Mouse (Mus musculus) spleen, postnatal 10 days (tissue): ENCODE data around the gene Supt3.
A peak's percentile ranks its signal among the peaks of the same experiment; 100 is the strongest.

ENCODE experiments used
- DNase-seq, 2 experiments: peaks; one replicate each; pipeline ENCODE4 v3.0.0; 2021 to 2022; ENCODE audit warnings: low spot score in 2 of 2

The Supt3 gene

GRCm38 (mm10) chr17:44782366-44782765, 5.4 kb downstream of the Supt3 start:
- DNase-seq, result no peak

- DNase-seq, result no peak
These were observed 6.2 kb downstream of the Supt3 start for GRCm38 (mm10) chr17:44783143-44783542.

GRCm38 (mm10) chr17:44788982-44789747, 12.2 kb downstream of the Supt3 start:
- no peak for DNase-seq

DNA sequence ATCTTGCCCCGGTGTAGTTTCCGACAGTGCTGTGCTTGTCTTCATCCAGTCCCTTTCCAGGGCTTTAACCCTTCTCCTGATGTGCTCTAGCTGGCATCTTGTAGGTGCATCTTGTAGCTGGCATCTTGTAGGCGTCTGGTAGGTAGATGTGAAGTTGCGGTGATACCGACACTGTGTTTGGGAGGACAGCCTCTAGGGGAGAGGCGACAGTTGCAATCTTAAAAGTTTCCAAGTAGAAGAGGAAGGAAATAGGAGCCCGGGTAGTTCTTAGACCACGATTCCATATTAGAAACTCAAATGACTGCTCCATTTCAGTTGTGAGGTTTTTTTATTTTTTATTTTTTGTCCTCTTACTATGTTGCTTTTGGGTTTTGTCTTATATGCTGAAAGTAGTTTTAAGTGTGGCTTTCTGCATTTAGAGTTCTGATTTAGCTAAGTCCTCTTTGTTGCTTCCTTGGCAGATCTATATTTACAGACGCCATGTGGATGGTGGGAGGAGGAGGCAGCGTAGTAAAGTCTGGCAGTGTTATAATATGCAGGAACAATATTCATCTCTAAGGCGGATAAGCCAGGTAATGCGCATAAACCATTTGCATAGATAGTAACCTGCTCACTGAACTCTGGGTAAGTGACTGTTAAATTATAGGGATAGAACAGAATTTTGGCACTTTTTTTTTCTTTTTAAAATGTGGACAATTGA, 15.4 kb downstream of the Supt3 start:
- DNase-seq, result no peak

DNA sequence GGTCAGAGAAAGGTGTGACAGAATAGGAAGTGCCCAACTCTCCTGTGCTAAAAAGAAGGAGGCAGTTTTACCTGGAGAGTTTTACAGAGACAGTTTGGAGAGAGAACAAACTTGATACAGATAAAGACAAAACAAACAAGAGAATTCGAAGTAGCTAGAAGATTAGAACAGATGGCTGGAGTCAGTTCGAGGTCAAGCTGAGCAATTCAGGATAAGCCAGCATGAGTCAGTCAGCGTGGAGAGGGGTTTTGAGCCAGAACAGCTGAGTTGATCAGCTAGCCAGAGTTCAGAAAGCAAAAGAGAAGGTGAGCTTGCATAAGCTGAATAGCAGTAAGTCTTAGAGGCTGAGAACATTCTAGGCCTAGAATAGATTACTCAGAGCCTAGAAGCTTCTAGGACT, 20.4 kb downstream of the Supt3 start:
- no peak for DNase-seq

DNA sequence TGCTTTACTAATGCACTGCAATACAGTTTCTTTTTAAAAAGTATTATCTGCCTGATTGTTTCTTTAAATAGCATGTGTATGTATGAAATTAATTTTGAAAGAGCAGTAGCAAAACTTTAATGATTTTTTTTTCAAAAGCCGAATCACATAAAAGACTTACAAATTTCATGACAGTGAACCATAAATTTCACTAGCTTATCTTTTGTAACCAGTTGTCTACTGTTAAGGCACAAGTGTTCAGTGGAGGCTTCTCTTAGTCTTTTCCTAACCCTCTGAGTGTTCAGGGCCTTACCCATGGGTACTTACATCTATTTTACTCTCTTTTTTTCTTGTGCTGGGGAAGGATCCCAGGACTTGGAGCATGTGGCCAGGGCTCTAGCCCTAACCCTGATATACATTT, 30.1 kb downstream of the Supt3 start:
- no peak for DNase-seq

- DNase-seq, result no peak
These were observed 37.7 kb downstream of the Supt3 start, which contains the start of gene Runx2 for GRCm38 (mm10) chr17:44814508-44815175. TSS of gene Runx2 (minus strand) at chr17:44814797.

GRCm38 (mm10) chr17:44818825-44819224, 41.9 kb downstream of the Supt3 start:
- no peak for DNase-seq

DNA sequence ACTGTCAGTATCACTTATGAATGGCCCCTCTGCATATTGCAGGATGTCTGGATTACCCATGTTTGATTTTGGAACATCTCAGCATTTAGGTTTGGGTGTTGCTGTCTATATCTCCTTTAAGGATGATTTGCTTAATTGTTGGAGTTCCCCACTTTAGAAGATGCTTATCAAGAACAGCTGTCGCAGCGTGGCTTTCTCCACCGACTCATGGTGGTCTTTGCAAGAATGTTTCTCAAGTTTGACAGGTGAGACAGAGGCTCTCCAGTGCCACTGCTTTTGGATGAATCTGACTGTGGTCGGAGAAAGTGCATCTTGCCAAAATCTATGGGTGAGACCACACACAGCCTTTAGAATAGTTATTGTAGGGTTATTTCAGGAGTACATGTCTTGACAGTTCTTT, 42.9 kb downstream of the Supt3 start:
- no peak for DNase-seq

DNA sequence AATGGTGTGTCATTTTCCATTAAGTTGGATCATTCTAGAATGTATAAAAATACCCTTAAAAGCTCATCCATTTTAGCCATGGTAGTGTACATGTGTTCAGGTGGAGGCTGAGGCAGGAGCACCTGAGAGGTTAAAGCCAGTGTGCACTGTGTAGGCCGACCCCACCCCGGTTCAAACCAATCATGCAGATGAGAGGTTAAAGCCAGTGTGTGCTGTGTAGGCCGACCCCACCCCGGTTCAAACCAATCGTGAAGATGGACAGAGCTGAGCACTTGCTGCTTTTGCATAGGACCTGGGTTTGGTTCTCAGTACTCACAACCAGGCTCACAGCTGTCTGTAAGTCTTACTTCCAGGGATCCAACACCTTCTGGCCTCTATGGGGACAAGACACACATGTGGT, 45.0 kb downstream of the Supt3 start:
- DNase-seq, result no peak

- no peak for DNase-seq
These were observed 50.2 kb downstream of the Supt3 start for GRCm38 (mm10) chr17:44827124-44827523.

DNA sequence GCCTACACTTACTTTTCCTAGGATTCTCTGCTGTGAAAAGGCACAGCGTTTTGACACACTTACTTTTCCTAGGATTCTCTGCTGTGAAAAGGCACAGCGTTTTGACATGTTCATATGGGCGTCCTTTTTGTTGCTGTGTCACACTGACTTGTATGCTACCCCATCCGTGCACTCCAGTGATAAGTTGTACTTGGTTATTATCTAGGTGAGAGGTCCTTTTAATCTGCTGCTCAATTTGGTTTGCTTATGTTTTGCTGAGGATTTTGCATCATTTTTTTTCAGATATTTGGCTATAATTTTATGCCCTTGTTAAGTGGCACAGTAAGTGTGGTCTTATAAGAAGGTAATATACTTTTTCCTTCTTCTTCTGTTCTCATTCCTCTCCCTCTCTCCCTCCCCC, 51.0 kb downstream of the Supt3 start:
- peak in 1 of 2 experiments; percentile 29 for DNase-seq

DNA sequence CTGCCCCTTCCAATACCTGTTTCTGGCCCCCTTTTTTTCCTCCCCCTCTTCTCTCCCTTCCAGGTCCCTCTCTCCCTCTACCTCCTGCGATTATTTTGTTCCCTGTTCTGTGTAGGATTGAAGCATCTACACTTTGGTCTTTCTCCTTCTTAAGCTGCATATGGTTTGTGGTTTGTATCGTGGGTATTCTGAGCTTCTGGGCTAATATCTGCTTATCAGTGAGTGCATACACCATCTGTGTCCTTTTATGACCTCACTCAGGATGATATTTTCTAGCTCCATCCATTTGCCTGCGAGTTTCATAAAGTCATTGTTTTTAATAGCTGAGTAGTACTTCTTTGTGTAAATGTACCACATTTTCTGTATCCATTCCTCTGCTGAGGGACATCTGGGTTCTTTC, 52.6 kb downstream of the Supt3 start:
- DNase-seq, result no peak

DNA sequence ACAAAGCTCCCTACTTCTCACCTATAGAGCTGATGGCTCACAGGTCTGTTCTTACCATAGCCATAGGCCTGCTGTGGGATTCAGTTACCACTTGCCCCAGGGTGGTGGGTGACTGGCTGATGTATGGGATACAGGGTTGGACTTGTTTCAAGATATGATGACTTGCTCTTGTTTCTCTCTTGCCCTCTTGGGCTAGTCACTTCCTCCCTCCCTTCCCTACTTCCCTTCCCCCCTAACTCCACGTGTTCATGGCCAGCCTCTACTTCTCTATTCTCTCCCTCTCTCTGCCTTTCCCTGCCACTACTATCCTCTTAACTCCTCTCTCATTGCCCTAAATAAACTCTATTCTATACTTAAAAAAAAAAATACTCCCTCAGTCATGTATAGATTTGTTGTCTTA, 54.2 kb downstream of the Supt3 start:
- no peak for DNase-seq

DNA sequence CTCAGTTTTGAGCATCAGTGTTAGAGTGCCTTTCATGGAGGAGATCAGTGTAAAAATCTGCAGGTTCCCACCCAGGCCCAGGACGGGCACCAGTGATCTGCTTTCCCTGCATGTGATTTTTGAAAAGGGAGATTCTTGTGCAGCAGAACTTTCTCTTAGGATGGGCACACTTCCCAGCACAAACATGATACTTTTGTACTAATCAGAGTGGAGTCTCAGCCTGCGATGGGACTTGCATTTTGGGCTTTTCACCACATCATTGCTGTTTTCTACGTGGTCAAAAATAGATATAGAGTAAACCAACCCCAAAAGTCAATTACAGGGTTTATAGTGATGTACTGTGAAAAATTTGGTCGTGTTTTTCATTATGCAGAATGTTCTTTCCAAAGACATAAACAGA, 65.2 kb downstream of the Supt3 start:
- no peak for DNase-seq

DNA sequence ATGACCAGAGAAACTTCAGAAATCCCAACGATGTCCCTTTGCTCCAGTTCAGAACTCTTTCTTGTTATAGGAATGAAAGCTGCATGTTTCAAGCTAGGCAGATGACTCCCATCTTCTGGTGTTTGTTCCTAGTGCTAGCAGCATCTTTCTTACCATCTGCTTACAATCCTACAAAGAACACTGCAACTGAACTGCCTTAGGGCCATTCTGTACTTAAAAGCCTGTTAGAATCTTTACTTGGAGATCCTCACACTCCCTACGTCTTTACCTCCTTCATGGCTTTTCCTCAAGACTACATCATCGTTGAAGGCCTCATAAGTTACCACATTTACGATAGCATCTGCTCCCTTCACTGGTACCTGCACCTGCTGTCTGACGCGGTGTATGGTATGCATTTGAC, 86.2 kb downstream of the Supt3 start:
- no peak for DNase-seq

GRCm38 (mm10) chr17:44893592-44893991, 116.6 kb downstream of the Supt3 start:
- no peak for DNase-seq

GRCm38 (mm10) chr17:44943536-44944090, 166.7 kb downstream of the Supt3 start:
- no peak for DNase-seq

GRCm38 (mm10) chr17:44945333-44945732, 168.4 kb downstream of the Supt3 start:
- DNase-seq, result no peak

GRCm38 (mm10) chr17:44948321-44948720, 171.4 kb downstream of the Supt3 start:
- no peak for DNase-seq

GRCm38 (mm10) chr17:44956671-44957070, 179.7 kb downstream of the Supt3 start:
- no peak for DNase-seq

DNA sequence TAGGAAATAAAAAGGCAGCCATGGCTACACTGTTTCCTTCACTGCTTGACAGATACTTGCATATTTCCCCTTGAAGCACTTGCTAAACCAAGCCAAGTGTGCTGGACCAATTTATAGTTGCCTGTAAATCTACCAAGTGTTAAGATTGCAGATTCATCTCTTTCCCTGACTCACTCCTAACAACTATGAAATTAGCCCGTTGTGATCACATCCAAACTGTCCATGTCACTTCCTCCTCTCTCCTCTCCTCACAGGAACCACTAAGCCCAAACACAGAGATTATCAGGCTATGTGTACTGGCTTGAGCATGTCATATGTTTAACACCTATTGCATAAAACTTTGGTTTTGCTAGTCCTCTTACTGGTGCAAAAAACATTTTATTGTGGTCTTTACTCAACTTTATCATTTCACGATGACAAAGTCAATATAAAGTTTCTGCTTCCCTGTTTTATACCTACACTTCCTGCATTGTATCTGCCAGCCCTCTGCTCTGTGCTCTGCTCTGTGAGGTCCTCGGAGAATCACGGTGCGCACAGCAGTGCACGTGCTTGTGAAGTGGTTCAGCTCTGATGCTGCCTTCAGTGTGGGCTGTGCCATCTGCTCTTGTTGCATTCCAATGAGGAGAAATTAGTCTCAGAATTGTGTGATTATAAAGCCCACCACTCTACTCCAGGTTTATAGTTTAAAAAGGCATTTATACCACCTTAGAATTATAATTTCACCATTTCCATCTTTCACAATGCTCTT, 186.3 kb downstream of the Supt3 start:
- no peak for DNase-seq
